Mouse (Mus musculus) MEL (cell line): ENCODE measurements at regions not wholly inside any gene's neighbourhood (a gene's known extent, or its start where the extent isn't known, plus 50 kb on each side); places are given as distances from the start of the nearest gene placed in this dataset.
A peak's percentile ranks its signal among the peaks of the same experiment; 100 is the strongest.

Experiments
- DNase-seq: peaks from one replicate; pipeline ENCODE4 v3.0.0; 2011; ENCODE audit warnings: low read depth, low spot score
- H3K27ac ChIP-seq: 2 replicates; pipeline ENCODE4 v1.5.1; 2012; ENCODE audit warnings: low read depth, mild to moderate bottlenecking, control low read depth, low read length, moderate library complexity; ENCODE audit not compliant: control insufficient read depth
- H3K27me3 ChIP-seq, 2 experiments: fragments of 150-350 bp in 1 of 2; sonication (generic) in 1 of 2; 2 replicates each; pipeline ENCODE4 v1.6.1; 2012; ENCODE audit warnings: low read length in 2 of 2, mild to moderate bottlenecking in 2 of 2, improper control_type of control experiment in 1 of 2, moderate library complexity in 1 of 2; ENCODE audit not compliant: insufficient read depth in 2 of 2, control insufficient read depth in 1 of 2
- H3K36me3 ChIP-seq, 2 experiments: 2 replicates each; pipeline ENCODE4 v1.6.1; 2012 to 2014; ENCODE audit warnings: low read length in 2 of 2, improper control_type of control experiment in 1 of 2, inconsistent platforms in 1 of 2, mild to moderate bottlenecking in 1 of 2; ENCODE audit not compliant: insufficient read depth in 2 of 2, control insufficient read depth in 1 of 2
- H3K4me1 ChIP-seq, 2 experiments: fragments of 150-350 bp in 1 of 2; sonication (generic) in 1 of 2; 2 replicates each; pipeline ENCODE4 v1.6.1; 2012; ENCODE audit warnings: low read length in 2 of 2, improper control_type of control experiment in 1 of 2, mild to moderate bottlenecking in 1 of 2; ENCODE audit not compliant: insufficient read depth in 2 of 2, control insufficient read depth in 1 of 2
- H3K4me3 ChIP-seq, 2 experiments: fragments of 150-350 bp in 1 of 2; sonication (generic) in 1 of 2; 2 replicates each; pipeline ENCODE4 v1.5.1; 2012; ENCODE audit warnings: low read depth in 2 of 2, low read length in 2 of 2, mild to moderate bottlenecking in 2 of 2, moderate library complexity in 2 of 2, control low read depth in 1 of 2, improper control_type of control experiment in 1 of 2; ENCODE audit not compliant: control insufficient read depth in 1 of 2, insufficient read depth in 1 of 2
- H3K79me2 ChIP-seq: 2 replicates; pipeline ENCODE4 v1.6.1; 2012; ENCODE audit warnings: mild to moderate bottlenecking, low read length, moderate library complexity; ENCODE audit not compliant: control insufficient read depth, poor library complexity, insufficient read depth
- H3K9ac ChIP-seq: 2 replicates; pipeline ENCODE4 v1.6.1; 2012; ENCODE audit warnings: low read depth, mild to moderate bottlenecking, control low read depth, low read length, moderate library complexity; ENCODE audit not compliant: control insufficient read depth, poor library complexity, severe bottlenecking
- H3K9me3 ChIP-seq: fragments of 150-350 bp; sonication (generic); replicated peaks from 2 replicates; pipeline ENCODE4 v1.6.1; 2012; ENCODE audit warnings: mild to moderate bottlenecking, low read length, improper control_type of control experiment, moderate library complexity; ENCODE audit not compliant: insufficient read depth
- CTCF ChIP-seq, 3 experiments: IDR thresholded peaks in 2 of 3; conservative IDR thresholded peaks in 1 of 3; 2 replicates each; pipeline ENCODE4 v1.5.1; 2011 to 2012; ENCODE audit warnings: low read length in 3 of 3, low read depth in 2 of 3, mild to moderate bottlenecking in 2 of 3, improper control_type of control experiment in 1 of 3, inconsistent platforms in 1 of 3, mixed read lengths in 1 of 3, moderate library complexity in 1 of 3; ENCODE audit not compliant: control insufficient read depth in 1 of 3, insufficient read depth in 1 of 3, poor library complexity in 1 of 3, severe bottlenecking in 1 of 3
- E2F4 ChIP-seq: IDR thresholded peaks from 2 replicates; pipeline ENCODE4 v1.6.1; 2011; ENCODE audit warnings: low read depth, low read length, improper control_type of control experiment, borderline replicate concordance
- ELF1 ChIP-seq: IDR thresholded peaks from 2 replicates; pipeline ENCODE4 v1.6.1; 2014; ENCODE audit warnings: low read depth, mild to moderate bottlenecking, inconsistent platforms, low read length, improper control_type of control experiment, moderate library complexity
- EP300 ChIP-seq, 2 experiments: IDR thresholded peaks; 2 replicates each; pipeline ENCODE4 v1.6.1; 2011; ENCODE audit warnings: improper control_type of control experiment in 2 of 2, low read length in 2 of 2, low read depth in 1 of 2, mild to moderate bottlenecking in 1 of 2
- ETS1 ChIP-seq: IDR thresholded peaks from 2 replicates; pipeline ENCODE4 v1.6.1; 2012; ENCODE audit warnings: low read depth, mild to moderate bottlenecking, inconsistent platforms, low read length, improper control_type of control experiment, moderate library complexity
- GABPA ChIP-seq: IDR thresholded peaks from 2 replicates; pipeline ENCODE4 v1.6.1; 2012; ENCODE audit warnings: low read depth, mild to moderate bottlenecking, inconsistent platforms, low read length, improper control_type of control experiment, moderate library complexity
- HCFC1 ChIP-seq: IDR thresholded peaks from 2 replicates; pipeline ENCODE4 v1.6.1; 2012; ENCODE audit warnings: low read depth, mild to moderate bottlenecking, inconsistent platforms, low read length, improper control_type of control experiment, moderate library complexity
- JUND ChIP-seq: IDR thresholded peaks from 2 replicates; pipeline ENCODE4 v1.6.1; 2011; ENCODE audit warnings: low read depth, mild to moderate bottlenecking, improper control_type of control experiment, low read length
- KAT2A ChIP-seq: conservative IDR thresholded peaks from 2 replicates; pipeline ENCODE4 v1.6.1; 2012; ENCODE audit warnings: low read depth, low read length, improper control_type of control experiment, inconsistent platforms
- MAFK ChIP-seq: IDR thresholded peaks from 2 replicates; pipeline ENCODE4 v1.6.1; 2011; ENCODE audit warnings: low read depth, mild to moderate bottlenecking, low read length, improper control_type of control experiment, borderline replicate concordance
- MAZ ChIP-seq: IDR thresholded peaks from 2 replicates; pipeline ENCODE4 v1.6.1; 2012; ENCODE audit warnings: low read depth, mild to moderate bottlenecking, inconsistent platforms, low read length, improper control_type of control experiment
- MEF2A ChIP-seq: IDR thresholded peaks from 2 replicates; pipeline ENCODE4 v1.6.1; 2014; ENCODE audit warnings: low read depth, mild to moderate bottlenecking, inconsistent platforms, low read length, improper control_type of control experiment; ENCODE audit not compliant: poor library complexity, insufficient replicate concordance, severe bottlenecking; ENCODE audit errors: extremely low read depth
- MXI1 ChIP-seq: IDR thresholded peaks from 2 replicates; pipeline ENCODE4 v1.6.1; 2011; ENCODE audit warnings: mild to moderate bottlenecking, low read depth, low read length, improper control_type of control experiment
- MYB ChIP-seq: IDR thresholded peaks from 2 replicates; pipeline ENCODE4 v1.6.1; 2011; ENCODE audit warnings: mild to moderate bottlenecking, low read depth, low read length, improper control_type of control experiment
- MYC ChIP-seq: IDR thresholded peaks from 2 replicates; pipeline ENCODE4 v1.6.1; 2011; ENCODE audit warnings: low read depth, mild to moderate bottlenecking, low read length, improper control_type of control experiment, moderate library complexity
- NELFE ChIP-seq: IDR thresholded peaks from 2 replicates; pipeline ENCODE4 v1.6.1; 2011; ENCODE audit warnings: low read depth, low read length, improper control_type of control experiment
- NRF1 ChIP-seq: IDR thresholded peaks from 2 replicates; pipeline ENCODE4 v1.6.1; 2014; ENCODE audit warnings: low read depth, mild to moderate bottlenecking, inconsistent platforms, low read length, improper control_type of control experiment, moderate library complexity; ENCODE audit not compliant: poor library complexity, insufficient read depth, severe bottlenecking
- POLR2A ChIP-seq, 2 experiments: IDR thresholded peaks; 2 replicates each; pipeline ENCODE4 v1.6.1; 2011 to 2012; ENCODE audit warnings: low read length in 2 of 2, mild to moderate bottlenecking in 2 of 2, control low read depth in 1 of 2, improper control_type of control experiment in 1 of 2, low read depth in 1 of 2, moderate library complexity in 1 of 2; ENCODE audit not compliant: control insufficient read depth in 1 of 2, insufficient read depth in 1 of 2, poor library complexity in 1 of 2
- POLR2AphosphoS2 ChIP-seq: IDR thresholded peaks from 2 replicates; pipeline ENCODE4 v1.6.1; 2011; ENCODE audit warnings: low read length, improper control_type of control experiment
- POLR2AphosphoS5 ChIP-seq: IDR thresholded peaks from 2 replicates; pipeline ENCODE4 v1.6.1; 2012; ENCODE audit warnings: low read depth, borderline replicate concordance, mild to moderate bottlenecking, inconsistent platforms, low read length, moderate library complexity, mixed read lengths
- RAD21 ChIP-seq: IDR thresholded peaks from 2 replicates; pipeline ENCODE4 v1.6.1; 2011; ENCODE audit warnings: mild to moderate bottlenecking, low read depth, low read length, improper control_type of control experiment
- SIN3A ChIP-seq: IDR thresholded peaks from 2 replicates; pipeline ENCODE4 v1.6.1; 2012; ENCODE audit warnings: low read length, improper control_type of control experiment, inconsistent platforms
- SMC3 ChIP-seq: IDR thresholded peaks from 2 replicates; pipeline ENCODE4 v1.6.1; 2011; ENCODE audit warnings: low read depth, low read length, improper control_type of control experiment
- TAL1 ChIP-seq: IDR thresholded peaks from 2 replicates; pipeline ENCODE4 v1.6.1; 2012; ENCODE audit warnings: mild to moderate bottlenecking, inconsistent platforms, low read length, moderate library complexity, mixed read lengths
- TBP ChIP-seq: IDR thresholded peaks from 2 replicates; pipeline ENCODE4 v1.8.0; 2011; ENCODE audit warnings: low read depth, low read length, improper control_type of control experiment
- UBTF ChIP-seq: IDR thresholded peaks from 2 replicates; pipeline ENCODE4 v1.6.1; 2012; ENCODE audit warnings: low read depth, mild to moderate bottlenecking, inconsistent platforms, low read length, improper control_type of control experiment, moderate library complexity, borderline replicate concordance; ENCODE audit not compliant: insufficient read depth
- USF1 ChIP-seq: IDR thresholded peaks from 2 replicates; pipeline ENCODE4 v1.6.1; 2014; ENCODE audit warnings: low read depth, mild to moderate bottlenecking, inconsistent platforms, low read length, improper control_type of control experiment, moderate library complexity
- USF2 ChIP-seq, 2 experiments: IDR thresholded peaks; 2 replicates each; pipeline ENCODE4 v1.6.1; 2011 to 2012; ENCODE audit warnings: improper control_type of control experiment in 2 of 2, low read length in 2 of 2, borderline replicate concordance in 1 of 2, inconsistent platforms in 1 of 2, low read depth in 1 of 2, mild to moderate bottlenecking in 1 of 2; ENCODE audit not compliant: insufficient read depth in 1 of 2
- ZMIZ1 ChIP-seq: IDR thresholded peaks from 2 replicates; pipeline ENCODE4 v1.6.1; 2012; ENCODE audit warnings: low read depth, mild to moderate bottlenecking, inconsistent platforms, low read length, improper control_type of control experiment, moderate library complexity
- ZNF384 ChIP-seq: IDR thresholded peaks from 2 replicates; pipeline ENCODE4 v1.6.1; 2012; ENCODE audit warnings: low read depth, mild to moderate bottlenecking, inconsistent platforms, low read length, improper control_type of control experiment

- H3K27ac ChIP-seq: no peak overlapping the region
- no peaks in the 10 kb centered on the region for H3K27me3 ChIP-seq
- no peak overlapping the region for H3K4me3 ChIP-seq
- DNase-seq: no peak
- peaks cover 15 to 24% of the 10 kb centered on the region in 2 experiments for H3K4me1 ChIP-seq
- H3K9me3 ChIP-seq: no peaks in the 10 kb centered on the region
- TF ChIP-seq MYB (no peak), TBP (no peak), SMC3 (no peak), MEF2A (no peak), ELF1 (no peak), ZNF384 (no peak), SIN3A (no peak), E2F4 (no peak), MAFK (no peak), NELFE (no peak), RAD21 (no peak), POLR2A (IDR thresholded peaks at IDR 0.05; ENCODE audit: control insufficient read depth in 1 of 2, insufficient read depth in 1 of 2, low read depth in 1 of 2, low read length in 2 of 2, poor library complexity in 1 of 2) (no peak), UBTF (no peak), POLR2AphosphoS5 (no peak), MXI1 (no peak), MAZ (no peak), NRF1 (no peak), USF2 (IDR thresholded peaks at IDR 0.05; ENCODE audit: borderline replicate concordance in 1 of 2, insufficient read depth in 1 of 2, low read depth in 1 of 2, low read length in 2 of 2) (no peak), HCFC1 (no peak), GABPA (no peak)
- no peak overlapping the region for H3K9ac ChIP-seq
- no peaks in the 10 kb centered on the region for H3K79me2 ChIP-seq
- H3K36me3 ChIP-seq: peaks cover 0 to 20% of the 10 kb centered on the region in 2 experiments; a peak in 2 of 4 replicates
Observed at GRCm38 (mm10) chr10:120691451-120691850, 207.4 kb downstream of the Msrb3 start.

GRCm38 (mm10) chr10:120686123-120686522, 209.9 kb upstream of the Hmga2 start:
- H3K27me3 ChIP-seq: no peaks in the 10 kb centered on the region
- DNase-seq: peak; percentile 91
- H3K79me2 ChIP-seq: no peaks in the 10 kb centered on the region
- peaks cover 13 to 17% of the 10 kb centered on the region in 2 experiments for H3K4me1 ChIP-seq
- peaks cover 0 to 18% of the 10 kb centered on the region in 2 experiments; a peak in 2 of 4 replicates for H3K36me3 ChIP-seq
- no peaks in the 10 kb centered on the region for H3K9me3 ChIP-seq
- peak overlapping the region; percentile 82 for H3K27ac ChIP-seq
- H3K4me3 ChIP-seq: no peak overlapping the region; a peak in 1 of 4 replicates
- peak overlapping the region; percentile 38 for H3K9ac ChIP-seq
- TF ChIP-seq RAD21 (no peak), JUND (no peak), NRF1 (no peak), MYC (peak; percentile 47; the same call in 1 of the 2 replicates), USF2 (IDR thresholded peaks at IDR 0.05; ENCODE audit: borderline replicate concordance in 1 of 2, insufficient read depth in 1 of 2, low read depth in 1 of 2, low read length in 2 of 2) (no peak), GABPA (0 out of 2 replicates have a peak, but pooled peaks have one; percentile 9), TAL1 (peak; percentile 71), ETS1 (peak; percentile 83), MYB (peak; percentile 96), USF1 (no peak), SIN3A (peak; percentile 55; the same call in 1 of the 2 replicates), MAZ (no peak), EP300 (IDR thresholded peaks at IDR 0.05; ENCODE audit: low read depth in 1 of 2, low read length in 2 of 2) (peak; percentile 95 to 98), POLR2AphosphoS2 (no peak), TBP (peak; percentile 41; the same call in 1 of the 2 replicates), SMC3 (no peak), ZMIZ1 (no peak), ZNF384 (no peak), KAT2A (no peak), UBTF (no peak), CTCF (IDR thresholded peaks at IDR 0.05 in 2 of 3, conservative IDR thresholded peaks at IDR 0.05 in 1 of 3; ENCODE audit: control insufficient read depth in 1 of 3, insufficient read depth in 1 of 3, low read depth in 2 of 3, low read length in 3 of 3, poor library complexity in 1 of 3, severe bottlenecking in 1 of 3) (no peak)
